Comparison of ENCODE assay signal across 17 mouse cellular contexts in genomic region chr11:46134899-46135298, GRCm38 (mm10). TPM values are rescaled to one million over a fixed set of nuclear protein-coding genes. Genes with fewer than 3 reads are reported as not detected.
DNase-seq lines count a peak whose midpoint lies in the region; TF ChIP-seq lines count a peak whose summit lies in the region.
"Had no signal": no experiment of that assay in that cellular context is flagged by ENCODE, and none has a peak within 500 bp of the region (broad histone marks: within the 10 kb centered on the region; RNA-seq: fewer than 3 reads in every experiment).

No protein-coding gene starts in this region.

- H3K4me1 ChIP-seq in heart, embryonic 10.5 days, result peaks cover 4% of the 10 kb centered on the region
- H3K4me1 ChIP-seq: kidney, embryonic 15.5 days; limb, embryonic 10.5 days had no signal

- no peaks in the 10 kb centered on the region for H3K9me3 ChIP-seq in heart, embryonic 10.5 days
- H3K9me3 ChIP-seq: kidney, embryonic 15.5 days; limb, embryonic 10.5 days; liver, embryonic 13.5 days had no signal

- no peak for TF ChIP-seq CTCF in left cerebral cortex, adult 2 months (IDR thresholded peaks at IDR 0.05)

- intact Hi-C loops in left cerebral cortex, postnatal 4 days (cut with DNase I), result loop anchor here (5.0 kb wide), 1 partner anchor 82 kb away; no protein-coding TSS in a partner anchor
- intact Hi-C loops in left cerebral cortex, adult 2 months (cut with DNase I), result loop anchor here (1.0 to 5.0 kb wide), 3 partner anchors 22 to 188 kb away; no protein-coding TSS in a partner anchor

- DNase-seq in left cerebral cortex, adult 11 months (ENCODE audit: low spot score), result peak; percentile 58
- no peak for DNase-seq in left cerebral cortex, postnatal 4 days
- peak; percentile 33 to 50 for DNase-seq in frontal cortex, postnatal 14 days (ENCODE audit: low spot score in 2 of 2)
- peak; percentile 49 to 62 for DNase-seq in left cerebral cortex, adult 2 months (ENCODE audit: extremely low spot score in 1 of 2, low spot score in 2 of 2)
- DNase-seq in cerebellum, adult 8-10 months, result no peak
- no peak for DNase-seq in ovary, adult 18-20 months (ENCODE audit: low spot score)
- no peak for DNase-seq in lung, postnatal 4 days
- DNase-seq in heart, embryonic 10.5 days (ENCODE audit: low spot score), result no peak
- DNase-seq: B cell, adult 2 months; cerebellum, adult 2 months; heart, adult 2 months; liver, embryonic 13.5 days; lung, postnatal 10 days; thymus, postnatal 4 days had no signal

- 85% methylated on average over 2 of the region's 2 CpGs for WGBS in heart, embryonic 10.5 days

- no peak overlapping the region; the same call in 1 of the 2 replicates for H3K27ac ChIP-seq in left cerebral cortex, adult 2 months
- H3K27ac ChIP-seq in heart, embryonic 10.5 days, result no peak overlapping the region
- H3K27ac ChIP-seq: heart, adult 2 months; kidney, embryonic 15.5 days; limb, embryonic 10.5 days; liver, embryonic 13.5 days had no signal

- H3K36me3 ChIP-seq in heart, embryonic 10.5 days, result peaks cover 79% of the 10 kb centered on the region
- H3K36me3 ChIP-seq: liver, embryonic 13.5 days had no signal

- H3K27me3 ChIP-seq in heart, embryonic 10.5 days (ENCODE audit: insufficient read depth, poor library complexity, severe bottlenecking), result no peaks in the 10 kb centered on the region
- H3K27me3 ChIP-seq: kidney, embryonic 15.5 days had no signal

- H3K4me3 ChIP-seq in left cerebral cortex, adult 2 months, result no peak overlapping the region
- no peak overlapping the region for H3K4me3 ChIP-seq in heart, embryonic 10.5 days
- H3K4me3 ChIP-seq: erythroblast, embryonic 14.5 days; heart, adult 2 months; kidney, embryonic 15.5 days; limb, embryonic 10.5 days; liver, embryonic 13.5 days had no signal

RNA-seq across cellular contexts. Expression of gene Nipal4, which starts 31.4 kb away (rescaled TPM):
- total RNA-seq in left cerebral cortex, postnatal 4 days (2021), result under 1 TPM; 0.10 to 0.22 TPM
- total RNA-seq in left cerebral cortex, adult 2 months (2021), result 1 to 10 TPM; 1.2 to 1.4 TPM
- polyA plus RNA-seq in heart, embryonic 10.5 days (2016; fragmentation: Nextera tagmentation; extraction: Ambion mirVana), result 7.8 and 15.7 TPM in 2 replicates
- polyA plus RNA-seq: erythroblast, embryonic 14.5 days had no signal

Comparison
In these comparisons a context has a peak if more than half of its experiments do, and no peak if none do; other contexts are left out.
1. DNase-seq: peak in left cerebral cortex, adult 11 months (single experiment), frontal cortex, postnatal 14 days (2 of 2) and left cerebral cortex, adult 2 months (2 of 2); none in left cerebral cortex, postnatal 4 days (single experiment), cerebellum, adult 8-10 months (single experiment), ovary, adult 18-20 months (single experiment), lung, postnatal 4 days (0 of 2) and heart, embryonic 10.5 days (single experiment).